Mouse (Mus musculus) cerebellum, adult 2 months (tissue): Measurements from ENCODE around the gene Cadm1.

ENCODE experiments used
- CTCF ChIP-seq: fragments of 200-500 bp; IDR thresholded peaks from 2 replicates; pipeline ENCODE4 v1.5.1; 2011; ENCODE audit warnings: low read depth, mild to moderate bottlenecking, control low read depth, low read length, moderate library complexity, borderline replicate concordance; ENCODE audit not compliant: insufficient read depth
- POLR2A ChIP-seq: fragments of 200-500 bp; IDR thresholded peaks from 2 replicates; pipeline ENCODE4 v1.6.1; 2011; ENCODE audit warnings: low read length, control low read depth, borderline replicate concordance; ENCODE audit not compliant: insufficient read depth

DNA sequence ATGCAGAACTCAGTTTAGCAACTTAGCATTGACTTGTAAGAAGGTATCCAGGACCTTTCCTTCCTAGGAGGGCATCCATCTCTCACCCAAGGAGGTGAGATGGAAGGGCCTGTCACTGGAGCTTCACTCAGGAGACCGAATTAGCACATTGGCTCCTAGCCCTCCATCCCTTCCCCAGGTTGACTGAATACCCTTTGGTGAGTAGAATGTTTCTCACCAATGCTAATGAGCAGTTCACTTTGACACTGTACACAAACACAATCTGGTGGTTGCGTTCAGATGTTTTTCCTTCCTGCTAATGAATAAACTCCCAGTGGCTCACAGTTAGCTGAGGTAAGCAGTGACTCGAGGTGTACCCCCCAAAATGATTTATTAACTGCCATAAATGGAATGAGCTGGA, 228.3 kb downstream of the Cadm1 start:
- no peak for TF ChIP-seq CTCF
- TF ChIP-seq POLR2A, result no peak
